Mouse (Mus musculus) kidney, embryonic 14.5 days (tissue): Measurements from ENCODE around the gene Hydin. TPM values are rescaled to one million over a fixed set of nuclear protein-coding genes. Genes with fewer than 3 reads are reported as not detected.

Source experiments
- ATAC-seq: fragments of 200-750 bp; cut with Nextera tagmentation; 2 replicates; pipeline ENCODE4 v1.8.0; 2017; ENCODE audit warnings: moderate number of reproducible peaks, mild to moderate bottlenecking, moderate TSS enrichment, moderate library complexity; ENCODE audit not compliant: low FRiP score, low TSS enrichment
- H3K27ac ChIP-seq: fragments of 300-500 bp; sonication (generic); 2 replicates; pipeline ENCODE4 v1.5.1; 2014; ENCODE audit warnings: low read depth, mild to moderate bottlenecking, low read length, moderate library complexity, mixed read lengths
- H3K27me3 ChIP-seq: fragments of 300-500 bp; sonication (generic); 2 replicates; pipeline ENCODE4 v1.6.1; 2014; ENCODE audit warnings: mild to moderate bottlenecking, low read length; ENCODE audit not compliant: control insufficient read depth, insufficient read depth
- H3K36me3 ChIP-seq: fragments of 300-500 bp; sonication (generic); 2 replicates; pipeline ENCODE4 v1.6.1; 2014; ENCODE audit warnings: low read length, mixed read lengths; ENCODE audit not compliant: control insufficient read depth, insufficient read depth
- H3K4me1 ChIP-seq: fragments of 300-500 bp; sonication (generic); 2 replicates; pipeline ENCODE4 v1.6.1; 2014; ENCODE audit warnings: low read length, mixed read lengths; ENCODE audit not compliant: control insufficient read depth, insufficient read depth
- H3K4me2 ChIP-seq: fragments of 300-500 bp; sonication (generic); replicated peaks from 2 replicates; pipeline ENCODE4 v1.6.1; 2014; ENCODE audit warnings: low read depth, mild to moderate bottlenecking, low read length
- H3K4me3 ChIP-seq: fragments of 300-500 bp; sonication (generic); 2 replicates; pipeline ENCODE4 v1.5.1; 2014; ENCODE audit warnings: mild to moderate bottlenecking, low read length
- H3K9ac ChIP-seq: fragments of 300-500 bp; sonication (generic); 2 replicates; pipeline ENCODE4 v1.6.1; 2014; ENCODE audit warnings: low read depth, mild to moderate bottlenecking, low read length, moderate library complexity
- H3K9me3 ChIP-seq: fragments of 300-500 bp; sonication (generic); 2 replicates; pipeline ENCODE4 v1.6.1; 2016; ENCODE audit warnings: low read length; ENCODE audit not compliant: control insufficient read depth
- WGBS: fragments of 180-500 bp; shearing (Covaris S2); extraction: QIAGEN DNeasy Blood & Tissue Kit; methylation state at CpG from one replicate; pipeline ENCODE4 v1.1.7; 2014; 5-methylcytosine and 5-hydroxymethylcytosine counted together
- polyA plus RNA-seq: library from polyadenylated mRNA; unstranded; fragments of >200 nt; fragmentation: Nextera tagmentation; extraction: Ambion mirVana; gene quantifications from 2 replicates; pipeline ENCODE4 v1.2.1, GENCODE M21; 2014

The Hydin gene
- polyA plus RNA-seq, 1 experiment from 2014 or later: not detected

DNA sequence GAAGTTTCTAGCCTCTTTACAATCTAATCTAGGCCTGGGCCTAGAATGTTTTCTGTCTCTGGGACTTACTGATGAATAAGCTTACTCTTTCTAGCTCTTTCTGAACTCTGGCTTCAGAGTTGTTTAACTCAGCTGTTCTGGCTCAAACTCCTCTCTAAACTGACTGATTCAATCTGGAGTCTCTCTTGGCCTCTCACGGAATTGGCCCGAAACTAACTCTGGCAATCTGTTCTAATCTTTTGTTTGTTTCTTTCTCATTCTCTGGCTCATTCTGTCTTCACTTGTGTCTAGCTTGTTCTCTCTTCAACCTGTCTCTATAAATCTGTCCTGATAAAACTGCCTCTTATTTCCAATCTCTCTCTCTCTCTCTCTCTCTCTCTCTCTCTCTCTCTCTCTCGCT is 137.7 kb downstream of the Hydin start:
- no peaks in the 10 kb centered on the region for H3K36me3 ChIP-seq
- no peaks in the 10 kb centered on the region for H3K27me3 ChIP-seq
- no peak overlapping the region for H3K9ac ChIP-seq
- H3K4me1 ChIP-seq: no peaks in the 10 kb centered on the region
- H3K4me2 ChIP-seq: no peak overlapping the region
- H3K9me3 ChIP-seq: no peaks in the 10 kb centered on the region
- no peak overlapping the region for H3K4me3 ChIP-seq
- WGBS: 79% methylated on average over 3 of the region's 3 CpGs
- no peak for ATAC-seq
- H3K27ac ChIP-seq: no peak overlapping the region

DNA sequence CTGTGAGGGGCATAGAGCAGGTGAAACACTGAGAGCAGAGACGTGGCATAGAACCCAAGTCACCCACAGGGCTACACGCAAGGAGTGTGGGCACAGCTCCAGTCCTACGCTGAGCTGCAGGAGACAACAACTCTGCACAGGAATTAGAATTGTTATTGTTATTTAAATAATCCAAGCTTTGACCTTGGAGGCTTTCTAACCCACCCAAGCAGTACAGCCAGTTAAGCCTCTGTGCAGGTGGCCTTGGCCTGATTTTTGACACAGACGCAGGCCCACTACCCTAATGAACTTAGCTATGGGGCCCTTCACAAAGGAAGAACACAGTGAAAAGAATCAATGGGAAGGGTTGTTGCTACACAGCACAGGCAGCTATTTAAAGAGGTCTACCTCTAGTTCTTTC is 148.3 kb downstream of the Hydin start:
- no peak overlapping the region for H3K4me3 ChIP-seq
- WGBS: 86% methylated on average over 4 of the region's 4 CpGs
- no peaks in the 10 kb centered on the region for H3K9me3 ChIP-seq
- no peak for ATAC-seq
- H3K4me2 ChIP-seq: no peak overlapping the region
- H3K27ac ChIP-seq: no peak overlapping the region
- H3K9ac ChIP-seq: no peak overlapping the region
- H3K4me1 ChIP-seq: no peaks in the 10 kb centered on the region
- no peaks in the 10 kb centered on the region for H3K36me3 ChIP-seq
- H3K27me3 ChIP-seq: no peaks in the 10 kb centered on the region

DNA sequence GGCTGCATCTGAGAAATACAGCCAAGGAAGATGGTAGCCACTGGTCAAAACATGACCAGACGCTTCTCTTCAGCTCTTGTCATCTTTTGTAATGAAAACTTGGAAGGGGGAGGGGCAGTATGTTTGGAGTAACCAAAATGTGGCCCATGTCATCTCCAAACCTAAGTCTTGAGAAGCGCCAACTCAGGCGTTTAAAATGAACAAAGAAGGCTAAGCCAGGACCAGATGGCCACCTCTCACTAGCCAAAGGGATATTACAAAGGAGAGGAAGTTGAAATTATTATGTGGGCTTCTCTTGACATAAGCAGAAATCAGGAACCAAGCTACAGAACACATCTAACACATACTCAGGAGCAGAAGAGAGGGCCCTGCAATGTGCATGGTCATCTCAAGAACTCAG is 150.2 kb downstream of the Hydin start:
- Histone ChIP-seq H3K4me2 (no peak overlapping the region), H3K9ac (no peak overlapping the region), H3K4me3 (no peak overlapping the region), H3K9me3 (no peaks in the 10 kb centered on the region), H3K27ac (no peak overlapping the region), H3K36me3 (no peaks in the 10 kb centered on the region), H3K4me1 (no peaks in the 10 kb centered on the region), H3K27me3 (no peaks in the 10 kb centered on the region)
- no peak for ATAC-seq
- WGBS: 90% methylated on average over 3 of the region's 3 CpGs

DNA sequence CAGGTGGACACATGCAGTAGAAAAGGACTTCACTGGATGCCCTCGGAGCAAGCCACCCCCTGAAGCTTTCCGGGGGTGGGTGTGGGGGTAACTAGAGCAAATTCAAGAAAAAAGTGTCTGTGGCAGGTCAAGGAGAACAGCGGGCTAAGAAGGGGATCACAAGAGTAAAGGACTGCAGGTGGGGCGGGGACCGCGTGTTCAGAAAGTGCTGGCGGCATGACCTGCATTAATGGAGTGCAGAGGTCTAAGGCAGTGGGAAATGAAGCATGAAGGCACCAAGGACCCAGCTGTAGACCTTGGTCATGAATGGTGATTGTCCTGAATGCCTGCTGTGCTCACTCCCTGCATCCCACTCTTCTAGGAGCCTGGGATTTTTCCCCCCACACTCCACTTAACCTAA is 151.0 kb downstream of the Hydin start:
- H3K27ac ChIP-seq: no peak overlapping the region
- no peaks in the 10 kb centered on the region for H3K36me3 ChIP-seq
- ATAC-seq: no peak
- no peak overlapping the region for H3K4me3 ChIP-seq
- H3K27me3 ChIP-seq: no peaks in the 10 kb centered on the region
- WGBS: 68% methylated on average over 7 of the region's 7 CpGs
- H3K4me1 ChIP-seq: no peaks in the 10 kb centered on the region
- no peaks in the 10 kb centered on the region for H3K9me3 ChIP-seq
- no peak overlapping the region for H3K4me2 ChIP-seq
- H3K9ac ChIP-seq: no peak overlapping the region

DNA sequence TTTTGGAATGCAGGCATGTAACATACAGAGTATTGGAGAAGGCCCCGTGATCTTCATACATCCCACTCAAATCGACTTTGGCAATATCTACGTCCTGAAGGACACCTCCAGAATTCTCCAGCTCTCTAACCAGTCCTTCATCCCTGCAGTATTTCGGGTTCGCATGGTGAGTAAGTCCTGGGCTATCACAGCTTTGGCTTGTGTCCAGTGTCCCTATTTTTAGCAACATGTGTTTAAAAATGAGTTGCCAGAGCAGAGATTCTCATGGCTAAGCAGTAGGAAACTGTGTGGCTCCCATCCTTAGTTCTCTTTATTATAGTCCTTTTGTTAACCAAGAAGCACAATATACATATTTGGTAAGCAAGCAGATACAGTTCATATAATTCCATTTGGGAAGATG is 152.9 kb downstream of the Hydin start:
- Histone ChIP-seq H3K4me1 (no peaks in the 10 kb centered on the region), H3K27ac (no peak overlapping the region), H3K36me3 (no peaks in the 10 kb centered on the region), H3K9ac (no peak overlapping the region), H3K4me2 (no peak overlapping the region), H3K27me3 (no peaks in the 10 kb centered on the region), H3K9me3 (no peaks in the 10 kb centered on the region), H3K4me3 (no peak overlapping the region)
- 87% methylated on average over 5 of the region's 5 CpGs for WGBS
- ATAC-seq: no peak

DNA sequence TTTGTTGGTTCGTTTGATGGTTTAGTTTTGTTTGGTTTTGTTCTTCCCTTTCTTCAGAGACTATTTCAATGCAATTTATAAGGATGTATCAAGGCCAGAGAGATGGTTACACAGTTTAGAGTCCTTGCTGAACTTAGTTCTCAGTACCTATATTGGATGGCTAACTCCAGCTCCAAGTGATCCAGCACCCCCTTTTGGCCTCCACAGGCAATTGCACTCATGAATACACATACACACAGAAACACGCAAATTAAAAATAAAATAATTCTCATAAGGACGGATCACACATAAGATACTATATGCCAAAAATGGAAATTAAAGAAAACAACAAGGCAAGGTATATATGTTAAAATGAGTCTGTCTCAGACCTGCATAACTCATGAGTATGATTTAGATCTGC is 153.4 kb downstream of the Hydin start:
- H3K9ac ChIP-seq: no peak overlapping the region
- no peaks in the 10 kb centered on the region for H3K27me3 ChIP-seq
- no peak for ATAC-seq
- WGBS: 91% methylated on average over 3 of the region's 3 CpGs
- no peak overlapping the region for H3K4me3 ChIP-seq
- no peaks in the 10 kb centered on the region for H3K9me3 ChIP-seq
- H3K27ac ChIP-seq: no peak overlapping the region
- H3K4me2 ChIP-seq: no peak overlapping the region
- no peaks in the 10 kb centered on the region for H3K4me1 ChIP-seq
- no peaks in the 10 kb centered on the region for H3K36me3 ChIP-seq

DNA sequence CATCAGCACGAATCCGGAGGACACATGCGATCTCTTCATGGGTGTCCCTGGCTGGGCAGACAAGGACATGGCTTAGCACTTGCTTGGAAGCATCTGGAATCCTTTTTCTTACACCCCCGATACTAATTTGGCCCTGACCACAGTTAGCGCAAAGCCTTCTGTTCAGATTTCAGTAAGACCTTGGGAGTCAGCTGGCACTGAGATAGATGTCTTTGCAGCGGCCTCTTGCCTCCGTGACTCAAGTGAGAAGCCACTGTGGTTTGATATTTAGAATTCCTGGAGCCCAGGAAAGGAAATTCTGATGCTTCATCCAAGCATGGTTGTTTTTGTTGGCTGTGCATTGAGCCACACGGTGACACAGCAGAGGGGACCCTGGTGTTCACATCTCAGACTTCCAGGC is 157.4 kb downstream of the Hydin start:
- Histone ChIP-seq H3K27ac (no peak overlapping the region), H3K9ac (no peak overlapping the region), H3K4me2 (no peak overlapping the region), H3K36me3 (no peaks in the 10 kb centered on the region), H3K27me3 (no peaks in the 10 kb centered on the region), H3K4me3 (no peak overlapping the region), H3K9me3 (no peaks in the 10 kb centered on the region), H3K4me1 (no peaks in the 10 kb centered on the region)
- ATAC-seq: no peak
- WGBS: 87% methylated on average over 8 of the region's 8 CpGs

DNA sequence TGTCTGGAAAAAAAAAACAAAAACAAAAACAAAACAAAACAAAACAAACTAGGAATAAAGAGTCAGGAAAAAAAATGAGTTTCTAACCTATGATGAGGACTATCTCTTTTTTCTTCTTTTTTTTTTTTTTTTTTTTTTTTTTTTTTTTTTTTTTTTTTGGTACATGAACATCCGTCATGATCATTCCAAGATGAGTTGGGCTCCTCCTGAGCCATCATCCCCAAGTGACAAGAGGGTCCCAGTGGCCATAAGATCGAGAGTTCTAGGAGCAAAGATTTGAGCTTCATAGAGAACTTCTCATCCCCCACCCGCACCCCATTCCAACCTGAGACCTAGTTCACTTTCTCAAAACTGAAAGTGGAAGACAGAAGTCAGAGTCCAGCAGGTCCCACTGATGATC is 164.6 kb downstream of the Hydin start:
- H3K27ac ChIP-seq: no peak overlapping the region
- no peaks in the 10 kb centered on the region for H3K36me3 ChIP-seq
- no peaks in the 10 kb centered on the region for H3K4me1 ChIP-seq
- H3K4me3 ChIP-seq: no peak overlapping the region
- H3K4me2 ChIP-seq: no peak overlapping the region
- WGBS: 95% methylated on average over 3 of the region's 3 CpGs
- no peaks in the 10 kb centered on the region for H3K9me3 ChIP-seq
- no peaks in the 10 kb centered on the region for H3K27me3 ChIP-seq
- H3K9ac ChIP-seq: no peak overlapping the region
- ATAC-seq: no peak

DNA sequence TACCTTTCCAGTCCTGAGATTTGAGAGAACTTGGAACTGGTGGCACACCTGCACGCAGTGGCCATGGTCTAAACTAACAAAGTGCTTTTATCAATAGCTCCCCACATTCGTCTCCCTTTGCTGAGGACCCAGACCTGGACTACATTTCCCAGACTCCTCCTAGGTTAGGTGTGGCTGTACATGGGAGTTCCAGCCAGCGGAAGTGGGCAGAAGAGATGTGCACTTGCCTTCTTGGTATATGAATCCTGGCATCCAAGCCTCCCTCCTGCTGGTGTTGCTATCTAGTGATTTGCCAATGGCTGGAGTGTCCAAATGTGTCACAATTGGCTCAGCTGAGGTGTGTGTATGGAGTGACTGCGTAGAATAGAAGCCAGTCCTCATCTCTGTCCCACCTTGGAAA is 173.8 kb downstream of the Hydin start:
- Histone ChIP-seq H3K27ac (no peak overlapping the region), H3K4me1 (no peaks in the 10 kb centered on the region), H3K27me3 (no peaks in the 10 kb centered on the region), H3K4me3 (no peak overlapping the region), H3K9ac (no peak overlapping the region), H3K4me2 (no peak overlapping the region), H3K36me3 (no peaks in the 10 kb centered on the region), H3K9me3 (no peaks in the 10 kb centered on the region)
- 78% methylated on average over 4 of the region's 4 CpGs for WGBS
- no peak for ATAC-seq

DNA sequence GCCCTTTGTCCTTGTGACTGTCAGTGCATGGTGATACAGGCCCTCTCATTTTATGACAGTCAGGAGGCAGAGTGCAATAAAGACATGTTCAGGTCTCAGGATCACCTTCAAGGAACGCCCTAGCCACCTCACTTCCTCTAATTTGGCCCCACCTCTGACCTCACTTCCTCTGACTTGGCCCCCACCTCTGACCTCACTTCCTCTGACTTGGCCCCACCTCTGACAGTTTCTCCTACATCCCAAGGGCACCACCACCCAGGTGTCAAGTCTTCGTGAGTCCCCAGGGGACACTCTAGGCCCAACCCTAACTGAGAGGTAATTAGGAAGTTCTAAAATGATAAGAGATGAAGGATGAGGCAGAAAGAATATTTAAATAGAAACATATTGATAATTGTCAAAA is 177.5 kb downstream of the Hydin start:
- no peak overlapping the region for H3K4me3 ChIP-seq
- H3K9me3 ChIP-seq: no peaks in the 10 kb centered on the region
- 73% methylated on average over 2 of the region's 2 CpGs for WGBS
- H3K27me3 ChIP-seq: no peaks in the 10 kb centered on the region
- ATAC-seq: no peak
- no peak overlapping the region for H3K4me2 ChIP-seq
- no peaks in the 10 kb centered on the region for H3K36me3 ChIP-seq
- H3K9ac ChIP-seq: no peak overlapping the region
- H3K4me1 ChIP-seq: no peaks in the 10 kb centered on the region
- no peak overlapping the region for H3K27ac ChIP-seq
